Mouse (Mus musculus) liver (tissue): ENCODE results near the gene Cyth1.

Experiments used
- DNase-seq: peaks from one replicate; pipeline ENCODE4 v3.0.0-alpha.2; 2020; ENCODE audit warnings: mixed read lengths

The Cyth1 gene

DNA sequence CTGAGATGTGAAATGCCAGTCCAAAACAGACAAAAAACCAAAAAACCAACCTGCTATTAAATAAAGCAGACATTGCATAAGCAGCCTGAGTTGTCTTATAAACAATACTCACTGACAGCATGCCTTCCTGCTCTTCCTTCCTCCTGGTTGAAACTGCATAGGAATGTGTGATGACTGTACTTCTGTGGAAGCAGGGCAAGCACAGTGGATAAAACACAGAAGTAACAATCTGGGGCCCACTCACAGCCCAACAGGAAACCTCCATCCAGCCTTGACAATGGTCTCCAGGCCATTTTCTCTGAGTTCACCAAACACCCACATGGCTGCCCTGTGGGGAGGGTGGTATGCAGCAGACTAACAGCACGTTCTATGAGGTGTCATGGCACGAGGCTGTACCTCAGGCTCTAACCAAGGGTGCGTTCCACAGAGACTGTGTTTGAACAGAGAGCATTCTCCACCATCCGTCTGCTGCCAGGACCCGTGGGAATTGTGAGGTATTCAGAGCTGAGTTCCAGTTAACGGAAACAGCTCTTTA lies 26.0 kb downstream of the Cyth1 start:
- no peak for DNase-seq

DNA sequence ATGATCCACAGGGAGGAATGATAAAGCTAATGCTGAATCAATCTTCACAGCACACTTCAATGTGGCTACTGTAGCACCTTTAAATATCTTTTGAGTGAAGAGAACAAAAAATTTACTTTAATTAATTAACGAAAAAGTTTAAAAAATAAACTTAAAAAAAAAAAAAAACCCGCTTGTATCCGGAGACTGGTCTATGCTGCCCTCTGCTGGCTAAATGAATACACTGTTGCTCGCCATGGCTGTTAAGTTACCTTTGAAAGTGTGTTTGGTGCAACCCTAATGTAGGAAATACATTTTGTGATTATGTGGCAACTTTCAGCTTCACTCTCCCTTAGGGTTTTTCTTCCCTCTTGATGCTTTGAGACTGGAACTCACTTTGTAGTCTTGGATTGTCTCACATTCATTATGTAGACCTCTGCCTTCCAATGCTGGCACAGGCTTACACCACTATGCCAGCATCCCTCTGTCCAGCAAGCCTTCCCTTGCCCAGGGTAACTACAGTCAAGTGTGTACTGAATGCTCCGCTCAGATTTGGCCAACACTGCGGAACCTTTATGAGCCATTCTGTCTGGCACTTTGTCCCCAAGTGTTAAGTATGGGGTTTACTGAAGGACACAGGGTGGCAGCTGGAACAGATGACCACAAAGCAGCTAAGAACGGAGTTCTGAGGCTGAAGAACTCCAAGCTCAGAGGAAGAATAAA lies 27.7 kb downstream of the Cyth1 start:
- peak; percentile 40 for DNase-seq

DNA sequence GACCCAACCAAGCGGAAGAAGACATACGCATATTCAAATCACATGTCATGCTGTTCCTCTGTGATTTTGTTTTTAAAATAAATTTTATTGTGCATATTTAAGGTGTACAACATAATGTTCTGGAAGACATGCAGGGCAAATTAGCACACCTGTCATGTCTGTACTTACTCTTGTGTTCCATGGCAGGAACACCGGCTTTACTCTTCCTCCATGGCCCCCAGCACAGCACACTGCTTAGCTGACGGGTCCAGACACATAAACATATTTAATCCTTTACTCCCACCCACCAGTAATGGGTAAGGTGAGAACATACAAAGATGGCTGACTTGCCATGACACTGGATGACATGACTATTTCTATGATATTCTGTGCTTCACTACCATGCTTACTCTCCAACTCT lies 29.3 kb downstream of the Cyth1 start:
- no peak for DNase-seq

DNA sequence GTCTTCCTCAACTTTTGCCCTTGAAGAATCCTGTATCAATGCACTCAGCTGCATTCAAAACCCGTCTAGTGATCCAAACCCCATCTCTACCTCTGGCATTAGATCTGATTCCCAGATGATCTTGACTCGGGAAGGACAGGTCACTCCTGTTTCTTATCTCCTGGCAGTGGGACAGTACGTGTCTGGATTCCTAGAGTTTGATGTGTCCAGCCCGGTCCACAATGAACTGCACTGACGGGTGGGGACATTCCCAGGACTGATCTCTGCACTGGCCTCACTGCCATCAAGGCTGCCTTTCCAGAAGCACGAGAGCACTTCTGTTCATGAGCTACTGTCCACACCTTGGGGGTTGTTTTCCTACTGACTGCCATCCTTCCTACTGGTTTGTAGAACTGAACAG lies 31.9 kb downstream of the Cyth1 start:
- no peak for DNase-seq

DNA sequence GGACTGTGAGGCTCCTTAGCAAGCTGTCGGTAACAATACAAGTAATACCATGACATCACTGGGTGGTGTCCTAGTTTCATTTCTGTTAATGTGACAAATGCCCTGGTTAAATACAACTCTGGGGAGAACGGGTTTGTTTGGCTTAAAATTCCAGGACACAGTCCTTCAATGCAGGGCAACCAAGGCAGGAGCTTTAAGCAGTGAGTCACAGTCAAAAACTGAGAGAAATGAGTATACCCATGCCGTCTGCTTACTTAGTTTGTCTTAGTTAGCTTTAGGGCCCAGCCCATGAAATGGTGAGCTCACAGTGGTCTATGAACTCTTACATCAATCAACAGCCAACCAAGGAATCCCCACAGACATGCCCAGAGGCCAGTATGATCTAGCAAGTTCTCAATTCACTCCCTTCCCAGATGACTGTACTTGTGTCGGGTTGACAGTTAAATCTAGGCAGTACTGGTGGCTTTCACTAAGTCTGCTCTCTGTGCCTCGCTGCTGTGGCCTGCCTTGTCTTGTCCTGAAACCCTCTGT lies 32.4 kb downstream of the Cyth1 start:
- no peak for DNase-seq

DNA sequence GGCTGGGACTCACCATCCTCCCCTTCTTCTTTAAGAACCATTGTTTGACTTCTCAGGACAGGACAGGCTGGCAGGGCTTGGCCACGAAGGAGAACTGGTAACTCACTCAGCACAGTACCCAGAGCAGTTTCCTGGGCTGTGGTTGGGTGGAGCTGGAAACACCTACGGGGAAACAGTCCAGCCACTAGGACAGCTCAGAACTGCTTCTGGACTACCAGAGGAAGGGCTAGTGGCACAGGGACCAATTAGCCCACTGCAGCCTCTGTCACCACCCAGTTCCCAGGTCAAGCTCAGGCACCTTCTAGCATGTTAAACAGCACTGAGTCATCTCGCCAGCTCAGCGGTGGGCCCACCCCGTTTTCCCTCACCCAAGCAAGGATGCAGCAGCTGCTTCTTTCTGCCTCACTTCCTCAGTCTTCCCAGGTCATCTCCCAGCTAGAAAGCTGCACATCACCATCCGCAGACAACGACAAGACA lies 35.7 kb downstream of the Cyth1 start:
- no peak for DNase-seq

DNA sequence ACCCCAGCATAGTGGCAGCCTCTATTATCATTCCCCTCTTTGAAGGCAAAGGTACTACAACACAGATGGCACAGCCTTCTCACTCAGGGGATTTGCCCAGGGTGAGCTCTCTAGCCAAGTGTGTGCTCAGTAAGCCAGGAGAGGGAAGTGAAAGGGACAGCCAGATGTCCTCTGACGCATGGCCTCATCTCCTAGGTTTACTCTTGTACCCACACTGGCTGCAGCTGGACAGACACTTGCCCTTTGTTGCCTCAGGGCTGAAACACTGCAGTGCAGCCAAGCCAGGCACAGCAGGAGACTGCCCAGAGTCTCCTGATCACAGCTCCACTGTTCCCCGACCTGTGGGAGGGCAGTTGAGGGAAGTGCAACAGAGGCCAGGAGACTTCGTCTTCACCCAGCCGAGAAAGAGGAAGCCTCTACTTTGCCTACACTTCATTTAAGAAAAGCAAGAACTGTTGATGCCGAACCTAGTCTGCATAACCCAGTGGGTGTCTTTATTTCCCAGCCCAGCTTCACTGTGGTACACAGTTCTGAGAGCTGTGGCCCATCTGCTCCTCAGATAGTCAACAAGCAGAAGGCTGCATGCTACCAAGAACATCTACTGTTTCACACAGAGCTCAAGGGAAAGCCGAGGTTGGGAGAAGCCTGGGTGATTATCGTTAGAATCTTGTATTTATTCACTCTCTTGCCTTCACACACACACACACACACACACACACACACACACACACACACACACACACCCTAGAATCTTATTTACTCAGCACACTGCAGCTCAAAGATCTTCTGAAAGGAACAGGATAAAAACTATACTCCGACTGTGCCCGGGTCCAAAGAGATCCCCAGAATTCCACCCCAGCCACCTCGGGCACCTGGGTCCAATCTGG lies 36.4 kb downstream of the Cyth1 start:
- DNase-seq = peak; percentile 16

DNA sequence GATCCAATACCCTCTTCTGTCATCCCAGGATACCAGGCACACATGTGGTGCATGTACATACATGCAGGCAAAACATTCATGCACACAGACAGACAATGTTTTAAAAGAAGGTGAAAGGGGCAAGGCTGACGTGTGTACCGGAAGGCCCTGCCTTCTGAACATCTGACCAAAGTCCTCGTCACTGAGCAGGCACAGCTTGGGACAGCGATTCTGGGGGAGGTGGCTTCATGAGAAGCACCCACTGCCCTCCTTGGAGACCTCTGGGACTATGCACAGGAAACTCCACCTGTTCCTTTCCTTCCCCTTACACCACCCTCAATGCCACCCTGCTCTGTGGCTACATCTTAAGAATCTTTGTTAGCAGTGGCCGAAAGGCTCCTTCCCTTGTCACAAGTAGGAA lies 37.4 kb downstream of the Cyth1 start:
- no peak for DNase-seq

DNA sequence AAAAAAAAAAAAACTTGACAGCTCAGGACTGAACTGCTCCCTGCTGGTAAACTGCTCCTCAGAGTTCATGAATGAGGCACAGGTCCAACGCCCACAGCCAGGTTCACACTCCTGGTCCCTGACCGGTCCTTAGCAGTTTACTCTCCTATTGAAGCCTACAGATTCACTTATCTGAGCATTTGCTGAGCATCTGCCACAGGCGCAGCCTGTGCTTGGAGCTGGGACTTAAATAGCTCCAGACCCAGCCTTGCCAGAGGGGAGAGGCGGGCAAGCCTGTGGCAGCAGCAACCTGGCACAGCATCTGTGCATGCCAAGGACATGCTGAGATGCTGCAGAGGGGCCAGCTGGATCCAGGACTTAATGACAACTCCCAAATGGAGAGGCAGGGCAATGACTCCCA lies 38.3 kb downstream of the Cyth1 start:
- no peak for DNase-seq

DNA sequence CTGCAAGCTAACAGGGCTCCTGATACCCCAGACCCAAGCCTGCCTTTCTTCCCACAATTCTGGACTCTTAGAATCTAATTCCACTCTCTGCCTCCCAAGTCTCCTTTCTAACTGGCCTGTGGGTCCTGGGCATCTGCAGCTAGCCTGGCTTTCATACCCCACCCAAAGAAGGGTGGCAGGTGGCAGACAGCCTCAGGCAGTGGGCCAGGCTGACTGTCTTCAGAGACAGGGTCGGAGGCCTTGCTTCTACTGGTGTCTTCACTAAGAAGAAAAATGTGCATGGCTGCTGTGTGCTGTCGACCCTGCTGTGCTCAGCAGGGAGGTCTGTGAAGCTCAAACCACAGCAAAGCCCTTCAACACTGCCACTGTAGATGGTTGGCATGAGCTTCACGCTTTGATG lies 39.0 kb downstream of the Cyth1 start:
- no peak for DNase-seq

DNA sequence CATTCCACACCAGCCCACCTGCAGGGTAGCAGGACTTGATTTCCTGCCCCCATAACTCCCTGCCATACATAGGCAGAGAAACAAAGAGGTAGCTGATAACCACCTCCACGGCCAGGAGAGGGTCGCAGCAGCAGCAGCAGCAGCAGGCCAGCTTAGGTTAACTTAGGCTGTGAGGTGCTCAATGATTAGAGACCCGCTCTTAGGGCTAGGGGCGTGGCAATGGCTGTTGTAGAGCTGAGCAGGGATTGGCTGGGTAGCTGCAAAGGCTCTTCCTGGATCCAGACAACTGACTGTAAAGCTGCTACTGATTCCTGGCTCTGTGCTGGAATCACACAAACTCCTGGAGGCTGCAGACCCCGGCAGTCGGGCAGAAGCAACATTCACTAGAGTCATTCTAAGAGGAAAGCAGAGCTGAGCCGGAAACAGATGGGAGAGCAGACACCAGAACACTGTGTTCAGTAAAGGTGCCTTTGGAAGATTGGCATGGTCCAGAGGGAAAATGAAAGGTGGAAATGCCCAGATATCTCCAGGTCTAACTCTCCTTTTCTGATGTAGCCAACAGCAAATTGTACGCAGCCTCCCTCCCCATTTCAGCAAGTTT lies 39.6 kb downstream of the Cyth1 start:
- no peak for DNase-seq

DNA sequence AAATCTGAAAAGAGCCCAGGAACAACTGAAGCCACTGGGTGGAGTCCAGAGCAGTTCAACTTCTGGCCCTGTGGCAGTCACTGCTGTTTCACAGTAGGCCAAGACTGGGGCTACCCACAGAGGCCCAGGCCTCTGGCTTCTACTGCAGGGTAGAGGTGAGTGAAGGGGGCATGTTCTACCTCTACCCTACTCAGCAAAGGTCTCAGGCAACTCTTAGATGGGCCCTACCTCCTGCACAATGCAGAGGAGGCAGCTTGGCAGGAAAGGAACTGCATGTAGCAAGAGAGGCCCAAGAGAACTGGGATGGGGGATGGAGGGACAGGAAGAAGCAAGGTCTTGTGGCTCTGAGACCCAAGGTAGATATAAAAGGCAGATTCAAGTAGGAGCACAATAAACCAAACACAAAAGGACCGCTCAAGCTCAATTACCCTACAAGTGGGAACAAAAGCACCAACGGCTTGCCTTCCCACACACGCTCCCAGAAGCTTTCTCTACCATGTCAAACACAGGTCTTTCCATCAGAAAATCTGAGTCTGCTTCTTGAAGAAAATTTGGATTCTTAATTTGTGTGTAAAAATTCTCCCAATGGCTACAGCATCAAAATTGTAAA lies 40.9 kb downstream of the Cyth1 start:
- no peak for DNase-seq

DNA sequence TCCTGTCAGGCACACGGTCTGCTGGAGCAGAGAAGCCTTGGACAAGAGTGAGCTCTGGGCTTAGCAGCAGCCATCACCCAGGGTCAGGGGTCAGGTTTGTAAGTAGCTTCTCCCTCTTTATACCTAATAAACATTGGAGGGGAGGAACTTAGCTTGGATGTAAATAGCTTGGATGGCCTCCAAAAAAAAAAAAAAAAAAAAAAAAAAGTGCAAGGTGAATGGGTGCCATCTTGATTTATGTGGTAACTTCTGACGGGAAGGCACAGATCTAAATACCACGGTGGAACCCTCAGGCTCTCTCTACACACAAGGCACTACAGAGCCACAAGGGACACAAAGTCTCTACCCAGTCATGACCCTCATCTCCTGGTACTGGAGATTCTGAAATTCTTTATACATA lies 42.1 kb downstream of the Cyth1 start:
- DNase-seq = no peak

DNA sequence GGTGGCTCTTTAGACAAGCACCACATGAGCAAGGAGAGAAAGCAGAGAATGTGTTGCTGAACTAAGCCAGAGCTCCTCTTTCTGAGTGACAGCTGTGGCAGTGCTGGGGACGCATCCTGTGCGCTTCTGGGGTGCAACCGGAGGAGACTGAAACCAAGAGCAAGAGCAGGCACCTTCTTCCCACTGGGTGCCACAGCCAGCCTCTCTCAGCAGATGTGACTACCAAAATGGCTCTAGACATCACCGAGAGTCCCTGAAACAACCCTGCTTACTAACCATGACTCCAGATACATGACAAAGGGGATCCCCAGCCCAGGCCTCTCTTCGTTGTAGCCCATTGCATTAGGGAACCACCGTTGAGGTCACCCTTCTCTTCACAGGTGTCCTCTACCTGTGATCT lies 44.9 kb downstream of the Cyth1 start:
- DNase-seq = no peak

DNA sequence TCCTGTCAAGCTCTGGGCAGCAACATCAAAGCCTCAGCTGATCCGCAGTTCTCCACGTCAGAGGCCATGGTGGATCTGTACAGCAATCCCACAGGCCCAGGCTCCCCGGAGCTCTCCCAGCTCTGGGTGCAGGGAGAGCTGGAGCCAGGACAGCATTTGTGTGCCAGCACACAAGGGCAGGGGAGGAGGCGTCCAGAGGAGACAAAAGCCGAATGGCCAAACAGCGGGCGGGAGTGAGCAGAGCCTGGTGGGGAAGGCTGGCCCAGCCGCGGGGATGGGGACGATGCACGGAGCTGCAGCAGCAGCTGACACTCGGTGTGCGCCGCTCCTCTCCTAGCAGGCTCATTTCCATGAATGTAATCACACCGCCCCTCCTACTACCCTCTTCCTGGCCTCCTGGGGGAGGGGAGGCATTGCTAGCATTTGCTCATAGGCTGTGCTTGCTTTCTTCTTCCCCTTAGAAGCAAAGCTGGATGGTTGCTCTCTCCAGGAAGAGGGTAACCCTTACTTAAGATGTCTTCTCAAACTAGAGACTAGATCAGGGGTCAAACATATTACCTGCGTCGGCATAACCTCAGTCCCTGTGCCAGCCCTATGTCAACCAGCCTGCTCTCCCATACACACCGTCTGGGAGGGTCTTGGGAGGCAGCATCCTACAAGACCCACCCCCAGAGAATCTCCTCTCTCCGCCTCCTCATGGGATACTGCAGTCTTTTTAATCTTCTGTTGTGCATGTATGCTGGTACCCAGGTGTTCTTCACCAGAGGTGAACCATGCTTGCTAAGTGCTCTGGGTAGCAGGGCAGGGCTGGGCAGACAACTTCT lies 45.8 kb downstream of the Cyth1 start:
- DNase-seq = peak; percentile 63

DNA sequence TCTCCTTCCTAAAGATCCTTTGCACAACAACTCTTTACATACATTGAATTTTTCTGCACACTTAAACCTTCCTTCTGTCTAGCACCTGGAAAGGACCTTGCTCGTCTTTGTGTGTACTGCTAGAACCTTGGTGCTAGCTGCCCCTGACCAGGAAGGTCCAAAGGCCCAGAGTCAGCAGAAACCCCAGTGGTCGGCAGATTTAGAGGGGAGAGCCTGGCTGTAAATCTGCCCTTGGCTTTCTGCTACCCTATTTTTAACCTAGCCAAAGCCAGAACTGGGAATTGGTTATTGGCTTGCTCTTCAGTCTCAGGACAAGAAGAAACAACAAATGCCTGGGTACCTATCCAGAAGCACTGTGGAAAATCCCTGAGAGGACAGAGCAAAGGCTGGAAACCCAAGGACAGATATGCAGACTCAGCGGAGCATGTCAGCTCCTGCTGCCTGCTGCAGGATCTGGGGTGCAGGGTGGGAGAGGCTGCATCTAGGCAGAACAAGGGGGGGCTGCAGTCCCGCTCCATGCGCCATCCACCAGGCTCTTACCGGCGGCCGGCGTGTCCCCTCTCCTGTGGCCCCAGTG lies 46.5 kb downstream of the Cyth1 start:
- DNase-seq = no peak

DNA sequence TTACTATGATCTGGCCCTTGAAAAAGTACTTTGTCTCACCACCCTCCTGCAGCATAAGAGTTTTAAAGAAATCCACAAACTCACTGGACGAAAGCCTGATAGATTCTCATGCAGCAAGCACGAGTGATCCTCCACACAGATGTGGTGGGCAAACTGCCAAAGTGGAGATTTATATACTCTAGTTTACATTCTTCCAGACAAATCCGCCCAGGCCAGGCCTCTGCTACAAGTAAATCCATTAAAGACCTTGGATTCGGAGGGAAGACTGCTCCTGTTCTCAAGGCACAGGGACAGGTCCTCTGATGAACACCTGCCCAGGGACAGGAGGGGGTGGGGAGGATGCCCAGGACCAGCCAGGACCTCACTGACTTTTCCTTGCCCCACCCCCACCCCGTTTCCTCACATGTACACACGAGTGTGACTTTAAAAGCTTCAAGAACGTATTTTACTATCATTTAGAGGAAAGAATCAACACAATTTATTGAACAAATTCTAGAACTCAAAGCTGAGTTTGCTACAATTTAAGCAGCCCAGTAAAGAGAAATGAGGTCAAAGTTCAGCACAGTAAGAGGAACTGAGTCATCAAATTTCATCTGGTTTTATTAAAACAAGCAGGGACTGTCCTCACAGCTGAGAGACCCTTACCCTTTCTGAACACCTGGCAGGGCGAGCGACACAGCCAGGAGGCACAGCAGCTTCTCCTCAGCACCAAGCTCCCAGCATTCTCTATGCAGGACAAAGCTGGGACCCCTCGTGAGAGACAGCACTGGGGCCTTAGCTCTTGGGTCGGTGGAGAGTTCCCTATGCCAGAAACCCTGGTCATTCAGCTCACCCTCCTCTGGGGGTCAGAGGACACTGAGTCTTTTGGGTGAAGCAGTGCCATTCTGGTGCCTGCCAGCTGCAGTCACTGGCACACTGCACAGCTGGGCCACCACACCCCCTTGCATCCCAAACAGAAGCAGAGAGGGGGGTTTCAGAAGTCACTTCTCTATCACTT lies 47.3 kb downstream of the Cyth1 start:
- DNase-seq = peak; percentile 40

DNA sequence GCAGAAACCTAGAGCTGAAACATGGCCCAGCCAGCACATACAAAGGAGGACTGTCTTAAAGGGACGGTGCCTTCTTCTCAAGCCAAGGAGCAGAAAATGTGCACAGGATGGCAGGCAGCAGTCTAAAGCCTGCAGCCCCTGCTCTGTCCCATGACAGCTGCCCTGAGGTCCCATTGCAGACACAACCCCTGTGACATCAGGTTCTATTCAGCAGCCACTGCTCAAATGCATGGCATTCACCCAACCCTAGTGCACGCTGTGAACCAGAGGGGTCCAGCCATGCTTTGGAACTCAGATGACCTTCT lies 50.1 kb downstream of the Cyth1 start:
- no peak for DNase-seq

DNA sequence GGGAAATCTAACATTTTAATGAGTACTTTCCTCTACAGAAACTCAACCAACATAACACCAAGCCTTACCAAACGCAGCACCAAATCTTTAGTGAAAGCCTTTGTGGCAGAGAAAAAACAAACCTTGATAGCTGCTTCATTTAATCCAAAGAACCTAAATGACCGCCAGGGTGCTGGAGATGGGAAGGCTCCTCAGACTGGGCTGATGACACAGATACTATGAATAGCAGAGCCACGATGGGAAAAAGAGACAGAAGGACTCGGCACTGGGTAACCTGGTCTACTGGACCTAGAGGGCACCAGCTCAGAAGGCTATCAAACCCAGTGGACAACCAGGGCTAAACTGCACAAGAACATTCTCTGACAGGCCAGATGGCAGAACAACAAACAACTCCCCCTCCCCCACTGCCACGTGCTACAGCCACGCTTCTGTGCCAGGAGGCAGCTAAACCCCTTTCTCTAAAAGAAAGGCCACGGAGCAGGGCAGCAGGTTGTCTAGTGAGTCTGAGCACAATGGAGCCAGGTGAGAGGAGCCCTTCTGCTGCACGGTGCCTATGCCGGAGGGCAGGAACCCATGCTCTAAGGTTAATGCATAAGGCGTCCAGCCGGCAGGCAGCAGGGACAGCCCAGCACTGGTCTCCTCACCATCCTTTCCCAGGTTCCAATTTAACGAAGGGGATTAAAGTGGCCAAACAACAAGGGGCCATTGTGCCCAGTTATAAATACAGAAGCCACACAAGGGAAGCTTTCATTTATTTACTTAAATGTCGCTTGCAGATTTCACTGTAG lies 50.7 kb downstream of the Cyth1 start:
- DNase-seq = no peak
